ENCODE assay signal across 13 mouse cellular contexts in genomic region chr17:80775178-80775788, GRCm38 (mm10). TPM values are rescaled to one million over a fixed set of nuclear protein-coding genes. Genes with fewer than 3 reads are reported as not detected.
DNase-seq lines count a peak whose midpoint lies in the region; ATAC-seq and TF ChIP-seq lines count a peak whose summit lies in the region.
"Had no signal": no experiment of that assay in that cellular context is flagged by ENCODE, and none has a peak within 500 bp of the region (broad histone marks: within the 10 kb centered on the region; RNA-seq: fewer than 3 reads in every experiment).

No protein-coding gene starts in this region.

- peaks cover 8% of the 10 kb centered on the region for H3K4me1 ChIP-seq in liver, adult 2 months (ENCODE audit: control insufficient read depth, insufficient read depth, low read length)
- H3K4me1 ChIP-seq in liver, embryonic 11.5 days (replicated peaks; ENCODE audit: control insufficient read depth, insufficient read depth, low read length), result no peaks in the 10 kb centered on the region
- no peaks in the 10 kb centered on the region for H3K4me1 ChIP-seq in embryonic facial prominence, embryonic 10.5 days
- H3K4me1 ChIP-seq in kidney, embryonic 15.5 days, result peaks cover 20% of the 10 kb centered on the region
- H3K4me1 ChIP-seq: hindbrain, embryonic 13.5 days; limb, embryonic 10.5 days had no signal

- peak overlapping the region; percentile 66 for H3K27ac ChIP-seq in liver, adult 2 months (replicated peaks; ENCODE audit: insufficient read depth, low read depth, low read length)
- H3K27ac ChIP-seq in liver, embryonic 11.5 days (ENCODE audit: low read depth, low read length), result no peak overlapping the region
- H3K27ac ChIP-seq in embryonic facial prominence, embryonic 10.5 days (replicated peaks), result no peak overlapping the region
- H3K27ac ChIP-seq in kidney, embryonic 15.5 days, result no peak overlapping the region
- H3K27ac ChIP-seq: hindbrain, embryonic 13.5 days; limb, embryonic 10.5 days had no signal

- TF ChIP-seq CTCF in liver, adult 2 months (IDR thresholded peaks at IDR 0.05; ENCODE audit: low read depth, low read length), result no peak

- no peak for ATAC-seq in liver, embryonic 11.5 days (replicated peaks; ENCODE audit: low FRiP score)
- ATAC-seq in kidney, embryonic 15.5 days (replicated peaks; ENCODE audit: low FRiP score), result no peak

- no peak overlapping the region for H3K4me3 ChIP-seq in liver, adult 2 months (ENCODE audit: insufficient read depth, low read depth, low read length)
- no peak overlapping the region for H3K4me3 ChIP-seq in liver, embryonic 11.5 days (ENCODE audit: low read depth, low read length)
- no peak overlapping the region for H3K4me3 ChIP-seq in embryonic facial prominence, embryonic 10.5 days
- H3K4me3 ChIP-seq in kidney, embryonic 15.5 days (replicated peaks), result no peak overlapping the region
- H3K4me3 ChIP-seq: hindbrain, embryonic 13.5 days; limb, embryonic 10.5 days had no signal

- peaks cover 3% of the 10 kb centered on the region; the same call in 1 of the 2 replicates for H3K9me3 ChIP-seq in liver, embryonic 11.5 days (ENCODE audit: control insufficient read depth, low read length)
- no peaks in the 10 kb centered on the region; the same call in 1 of the 2 replicates for H3K9me3 ChIP-seq in embryonic facial prominence, embryonic 10.5 days
- no peaks in the 10 kb centered on the region for H3K9me3 ChIP-seq in kidney, embryonic 15.5 days (replicated peaks)
- H3K9me3 ChIP-seq: hindbrain, embryonic 13.5 days; limb, embryonic 10.5 days had no signal

- H3K9ac ChIP-seq in liver, adult 2 months (ENCODE audit: low read depth, low read length), result no peak overlapping the region
- no peak overlapping the region for H3K9ac ChIP-seq in liver, embryonic 11.5 days (ENCODE audit: low read depth, low read length)
- no peak overlapping the region for H3K9ac ChIP-seq in kidney, embryonic 15.5 days
- H3K9ac ChIP-seq: hindbrain, embryonic 13.5 days had no signal

- H3K36me3 ChIP-seq in liver, adult 2 months (ENCODE audit: control insufficient read depth, insufficient read depth, low read length), result no peaks in the 10 kb centered on the region
- no peaks in the 10 kb centered on the region for H3K36me3 ChIP-seq in liver, embryonic 11.5 days (ENCODE audit: control insufficient read depth, insufficient read depth, low read length)
- no peaks in the 10 kb centered on the region for H3K36me3 ChIP-seq in embryonic facial prominence, embryonic 10.5 days (replicated peaks)
- no peaks in the 10 kb centered on the region for H3K36me3 ChIP-seq in kidney, embryonic 15.5 days
- H3K36me3 ChIP-seq: hindbrain, embryonic 13.5 days; limb, embryonic 10.5 days had no signal

- H3K27me3 ChIP-seq in liver, adult 2 months (ENCODE audit: control insufficient read depth, insufficient read depth, low read length), result no peaks in the 10 kb centered on the region
- no peaks in the 10 kb centered on the region for H3K27me3 ChIP-seq in liver, embryonic 11.5 days (replicated peaks; ENCODE audit: control insufficient read depth, insufficient read depth, low read length)
- no peaks in the 10 kb centered on the region for H3K27me3 ChIP-seq in embryonic facial prominence, embryonic 10.5 days (replicated peaks; ENCODE audit: low read depth, poor library complexity, severe bottlenecking)
- no peaks in the 10 kb centered on the region for H3K27me3 ChIP-seq in kidney, embryonic 15.5 days
- H3K27me3 ChIP-seq: hindbrain, embryonic 13.5 days had no signal

- no peak for TF ChIP-seq POLR2A in liver, adult 2 months (IDR thresholded peaks at IDR 0.05; ENCODE audit: extremely low read depth, insufficient read depth, low read length)

- H3K79me2 ChIP-seq in liver, adult 2 months (ENCODE audit: control insufficient read depth, insufficient read depth, low read length), result no peaks in the 10 kb centered on the region

- 8% methylated on average over 8 of the region's 8 CpGs for WGBS in liver, adult 2 months
- WGBS in liver, embryonic 11.5 days, result 68% methylated on average over 8 of the region's 8 CpGs
- 83% methylated on average over 8 of the region's 8 CpGs for WGBS in embryonic facial prominence, embryonic 10.5 days
- whole genome bisulfite sequencing in kidney, embryonic 15.5 days, result 85% methylated on average over 8 of the region's 8 CpGs

- no peak overlapping the region for H3K4me2 ChIP-seq in liver, embryonic 11.5 days
- H3K4me2 ChIP-seq in kidney, embryonic 15.5 days, result no peak overlapping the region
- H3K4me2 ChIP-seq: hindbrain, embryonic 13.5 days had no signal

- peak; percentile 78 to 87 for DNase-seq in adrenal gland, adult (ENCODE audit: inconsistent age in 2 of 2, low spot score in 1 of 2)
- no peak for DNase-seq in adrenal gland, postnatal 4 days (ENCODE audit: low spot score in 2 of 2)
- DNase-seq in liver, adult 2 months (ENCODE audit: extremely low read depth, low read depth, low spot score), result peak; percentile 94
- no peak for DNase-seq in liver, embryonic 11.5 days (ENCODE audit: low spot score)
- DNase-seq in heart, adult 8-10 months (ENCODE audit: low spot score), result peak; percentile 68
- DNase-seq in skeletal muscle tissue, adult 2 months (ENCODE audit: low read depth, low spot score), result peak; percentile 50
- DNase-seq in embryonic facial prominence, embryonic 10.5 days (ENCODE audit: low spot score), result no peak
- DNase-seq: cerebellum, adult 9-11 months; kidney, postnatal 25 days; retina, postnatal 1 day had no signal

RNA-seq across cellular contexts. Expression of gene Map4k3, which starts 47.0 kb away (rescaled TPM):
- 10 to 100 TPM; 48.7 to 57.6 TPM for total RNA-seq in adrenal gland, postnatal 4 days (2021)
- 22.9 and 23.6 TPM in 2 replicates for total RNA-seq in liver, adult 2 months (2014; rRNA removed)
- polyA plus RNA-seq in liver, adult 2 months (2012; rRNA removed), result 5.6 and 5.7 TPM in 2 replicates
- polyA plus RNA-seq in liver, embryonic 11.5 days (2014; fragmentation: Nextera tagmentation; extraction: Ambion mirVana), result 9.9 TPM in 2 replicates
- 10 to 100 TPM; 19.3 to 25.2 (median 22.0) TPM for total RNA-seq in heart, adult 8-10 months (2022)
- polyA plus RNA-seq in embryonic facial prominence, embryonic 10.5 days (2016; fragmentation: Nextera tagmentation; extraction: Ambion mirVana), result 19.4 and 22.3 TPM in 2 replicates
- 24.0 and 25.2 TPM in 2 replicates for polyA plus RNA-seq in kidney, embryonic 15.5 days (2015; fragmentation: Nextera tagmentation; extraction: Ambion mirVana)

Comparison
In these comparisons a context has a peak if more than half of its experiments do, and no peak if none do; other contexts are left out.
1. DNase-seq: peak in adrenal gland, adult (2 of 2), liver, adult 2 months (single experiment), heart, adult 8-10 months (single experiment) and skeletal muscle tissue, adult 2 months (single experiment); none in adrenal gland, postnatal 4 days (0 of 2), liver, embryonic 11.5 days (single experiment) and embryonic facial prominence, embryonic 10.5 days (single experiment).